Mouse (Mus musculus) megakaryocyte, embryonic 14.5 days (primary cell): ENCODE measurements around the gene Csmd2.

ENCODE experiments used
- FLI1 ChIP-seq: IDR thresholded peaks from 2 replicates; pipeline ENCODE4 v1.6.1; 2012; ENCODE audit warnings: low read length, inconsistent platforms, mixed read lengths
- GATA1 ChIP-seq: IDR thresholded peaks from 3 replicates; pipeline ENCODE4 v1.6.1; 2012; ENCODE audit warnings: mixed read lengths, low read length, inconsistent platforms, borderline replicate concordance

GRCm38 (mm10) chr4:128489521-128490100 lies 502.0 kb downstream of the Csmd2 start:
- TF ChIP-seq GATA1 (no peak), FLI1 (no peak)
